Mouse (Mus musculus) Patski (cell line): ENCODE measurements around the gene G430095P16Rik. TPM values are rescaled to one million over a fixed set of nuclear protein-coding genes. Genes with fewer than 3 reads are reported as not detected.
A peak's percentile ranks its signal among the peaks of the same experiment; 100 is the strongest.

Source experiments
- ATAC-seq: fragments of 100-300 bp; one replicate; pipeline ENCODE4 v1.8.0; 2021
- CTCF ChIA-PET: fragments of 350-600 bp; sonication (Branson Sonifier 250); formaldehyde crosslinking; loops from one replicate; lab custom pipeline; 2022; ENCODE audit warnings: inconsistent platforms; lab: Charles Lee
- POLR2A ChIA-PET: fragments of 350-600 bp; sonication (Branson Sonifier 250); formaldehyde crosslinking; loops from one replicate; lab custom pipeline; 2022; ENCODE audit warnings: antibody characterized with exemption, inconsistent platforms; lab: Charles Lee
- DNase-seq: peaks from one replicate; pipeline ENCODE4 v3.0.0-alpha.2; 2011; ENCODE audit warnings: low read depth, low spot score
- H3K27me3 ChIP-seq: fragments of 371-371 bp; one replicate; pipeline ENCODE4 v1.5.1; 2021
- CTCF ChIP-seq: fragments of 100-300 bp; IDR thresholded peaks from one replicate; pipeline ENCODE4 v1.5.1; 2021
- in situ Hi-C: fragments of 300-500 bp; cut with MboI; formaldehyde crosslinking; loops from 3 replicates; pipeline ENCODE4 v1.11.1; 2018; ENCODE audit warnings: low pct_unique_long_range_greater_than_20kb, mixed read lengths
- polyA plus RNA-seq: library from polyadenylated mRNA; unstranded; gene quantifications from one replicate; pipeline ENCODE4 v1.2.3, GENCODE M21; 2021

Gene G430095P16Rik
- polyA plus RNA-seq, 1 experiment from 2014 or later: 1.4 TPM

- in situ Hi-C loops: no loop called here
- TF ChIP-seq CTCF: no peak
- CTCF ChIA-PET: interaction anchor here (1.0 to 4.6 kb wide), 6 partner anchors 9 to 104 kb away, joined by 3 to 80 read pairs (median 9); no protein-coding TSS in a partner anchor
- DNase-seq (no peak), ATAC-seq (no peak)
- POLR2A ChIA-PET: interaction anchor here (0.7 to 1.1 kb wide), 3 partner anchors 9 to 114 kb away, joined by 3 to 4 read pairs (median 3); partner anchors contain the start of gene Dand5
- H3K27me3 ChIP-seq: no peaks in the 10 kb centered on the region
Observed at GRCm38 (mm10) chr8:84708071-84708541, 14.7 kb upstream of the G430095P16Rik start.

GRCm38 (mm10) chr8:84708774-84709475 is 13.9 kb upstream of the G430095P16Rik start:
- ChIA-PET CTCF (interaction anchor here (0.7 to 4.6 kb wide), 13 partner anchors 9 to 118 kb away, joined by 3 to 80 read pairs (median 7); no protein-coding TSS in a partner anchor), POLR2A (interaction anchor here (0.7 to 1.3 kb wide), 9 partner anchors 10 to 424 kb away, joined by 3 to 4 read pairs (median 3); partner anchors contain the start of gene Dand5)
- peak; percentile 24 for ATAC-seq
- in situ Hi-C loops: no loop called here
- no peak for DNase-seq
- no peak for TF ChIP-seq CTCF
- no peaks in the 10 kb centered on the region for H3K27me3 ChIP-seq

DNA sequence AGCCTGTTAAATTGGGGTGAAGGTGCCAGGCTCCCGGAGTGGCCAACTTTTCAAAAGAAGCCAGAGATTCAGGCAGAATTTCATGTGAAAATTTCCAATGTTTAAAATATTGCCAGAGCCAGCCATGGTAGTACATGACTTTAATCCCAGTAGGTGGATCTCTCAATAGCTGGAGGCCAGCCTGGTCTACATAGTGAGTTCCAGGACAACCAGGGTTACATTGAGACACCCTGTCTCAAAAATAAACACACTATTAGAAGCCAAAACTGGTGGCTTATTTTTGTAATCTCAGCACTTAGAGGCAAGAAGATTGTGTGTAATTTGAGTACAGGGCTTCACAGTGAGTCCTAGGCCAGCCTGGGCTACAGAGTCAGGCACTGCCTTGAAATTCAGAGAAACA is 12.9 kb upstream of the G430095P16Rik start:
- no peaks in the 10 kb centered on the region for H3K27me3 ChIP-seq
- ChIA-PET POLR2A (interaction anchor here (1.3 kb wide), 1 partner anchor 105 kb away, joined by 4 read pairs; no protein-coding TSS in a partner anchor), CTCF (interaction anchor here (0.8 to 4.6 kb wide), 11 partner anchors 10 to 117 kb away, joined by 3 to 80 read pairs (median 8); no protein-coding TSS in a partner anchor)
- TF ChIP-seq CTCF: no peak
- in situ Hi-C loops: no loop called here
- ATAC-seq (no peak), DNase-seq (no peak)

- POLR2A ChIA-PET: interaction anchor here (0.7 kb wide), 1 partner anchor 13 kb away, joined by 3 read pairs; no protein-coding TSS in a partner anchor
- no peak for DNase-seq
- in situ Hi-C loops: no loop called here
Observed at GRCm38 (mm10) chr8:84711312-84711711, 11.5 kb upstream of the G430095P16Rik start.

DNA sequence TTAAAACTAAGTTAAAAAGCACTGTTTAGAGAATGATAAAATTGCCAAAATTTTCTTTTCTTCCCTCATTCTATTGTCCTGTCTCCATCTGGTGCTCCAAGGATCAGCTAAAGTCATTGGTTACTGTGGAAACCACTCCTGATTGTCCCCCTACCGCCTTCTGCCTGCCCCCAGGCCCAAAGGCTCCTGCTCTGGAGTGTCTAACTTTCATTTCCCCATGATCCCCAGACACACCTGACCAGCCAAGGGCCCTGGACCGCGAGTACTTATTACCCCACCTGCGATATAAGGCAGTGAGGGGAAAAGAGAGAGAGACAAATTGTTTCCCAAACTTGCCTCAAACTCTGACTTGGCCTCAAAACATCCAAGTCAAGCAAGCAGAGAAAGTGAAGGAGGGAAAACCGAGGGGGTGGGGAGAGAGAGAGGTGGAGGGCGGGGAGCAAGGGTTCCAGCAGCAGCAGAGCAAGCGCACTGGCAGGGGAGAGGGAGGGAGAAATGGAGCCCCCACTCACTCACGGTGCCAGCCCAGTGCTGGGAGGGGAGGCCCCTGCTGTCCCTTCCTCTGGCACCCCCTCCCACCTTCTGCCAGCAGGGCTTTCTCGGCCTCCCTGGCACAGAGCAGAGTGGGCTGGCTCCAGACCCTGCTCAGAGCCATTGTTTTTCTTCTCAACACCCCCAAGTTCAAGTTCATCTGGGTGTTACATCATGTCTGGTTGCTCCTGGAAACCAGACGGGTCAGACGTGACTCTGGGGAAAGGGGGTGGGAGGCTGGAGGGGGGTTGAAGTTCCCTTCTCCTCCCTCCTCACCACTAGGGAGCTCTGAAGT is 10.7 kb upstream of the G430095P16Rik start:
- no peak for TF ChIP-seq CTCF
- ChIA-PET CTCF (interaction anchor here (0.8 to 3.5 kb wide), 9 partner anchors 11 to 103 kb away, joined by 3 to 14 read pairs (median 4); partner anchors contain the start of gene G430095P16Rik), POLR2A (interaction anchor here (0.7 to 1.5 kb wide), 3 partner anchors 14 to 33 kb away, joined by 3 to 4 read pairs (median 4); no protein-coding TSS in a partner anchor)
- DNase-seq: peak; percentile 80
- in situ Hi-C loops: no loop called here
- ATAC-seq: no peak
- no peaks in the 10 kb centered on the region for H3K27me3 ChIP-seq

More at GRCm38 (mm10) chr8:84711312-84711711, 11.5 kb upstream of the G430095P16Rik start:
- CTCF ChIA-PET: interaction anchor here (0.7 to 3.5 kb wide), 10 partner anchors 12 to 104 kb away, joined by 3 to 14 read pairs (median 4); partner anchors contain the start of gene G430095P16Rik
- ATAC-seq: no peak
- TF ChIP-seq CTCF: no peak
- H3K27me3 ChIP-seq: no peaks in the 10 kb centered on the region

- ATAC-seq: no peak
- no peak for DNase-seq
- H3K27me3 ChIP-seq: no peaks in the 10 kb centered on the region
- no peak for TF ChIP-seq CTCF
- ChIA-PET CTCF (interaction anchor here (0.9 to 3.5 kb wide), 4 partner anchors 13 to 100 kb away, joined by 3 to 14 read pairs (median 6); no protein-coding TSS in a partner anchor), POLR2A (interaction anchor here (0.8 to 1.5 kb wide), 2 partner anchors 19 to 33 kb away, joined by 4 read pairs; no protein-coding TSS in a partner anchor)
- in situ Hi-C loops: no loop called here
Observed at GRCm38 (mm10) chr8:84712759-84713120, 10.1 kb upstream of the G430095P16Rik start.

GRCm38 (mm10) chr8:84713381-84713780 is 9.4 kb upstream of the G430095P16Rik start:
- DNase-seq (no peak), ATAC-seq (no peak)
- POLR2A ChIA-PET: interaction anchor here (0.6 to 1.5 kb wide), 3 partner anchors 19 to 88 kb away, joined by 3 to 4 read pairs (median 4); no protein-coding TSS in a partner anchor
- no peaks in the 10 kb centered on the region for H3K27me3 ChIP-seq
- no peak for TF ChIP-seq CTCF
- CTCF ChIA-PET: interaction anchor here (0.9 to 3.5 kb wide), 3 partner anchors 12 to 100 kb away, joined by 3 to 14 read pairs (median 4); no protein-coding TSS in a partner anchor
- in situ Hi-C loops: no loop called here

DNA sequence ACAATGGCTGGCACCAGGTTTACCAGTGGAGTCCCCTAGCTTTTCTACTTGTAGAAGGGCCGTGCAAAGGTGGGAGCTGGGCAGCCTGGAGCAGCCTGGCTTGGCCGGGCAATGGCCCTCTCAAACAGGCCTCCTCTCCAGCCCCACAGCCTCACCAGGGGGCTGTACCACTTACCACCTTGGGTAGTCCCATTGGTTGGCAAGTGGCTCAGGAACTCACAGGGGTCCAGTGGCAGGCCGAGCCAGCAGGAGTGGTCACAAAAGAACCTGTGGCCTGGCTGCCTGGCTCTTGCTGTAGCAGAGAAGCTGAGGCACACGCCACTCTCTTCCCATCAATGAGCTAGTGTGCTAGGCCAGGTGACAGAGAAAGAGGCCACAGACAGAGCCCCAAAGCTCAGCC is 8.6 kb upstream of the G430095P16Rik start:
- ChIA-PET CTCF (interaction anchor here (0.9 to 3.5 kb wide), 2 partner anchors 12 to 23 kb away, joined by 3 to 14 read pairs; no protein-coding TSS in a partner anchor), POLR2A (interaction anchor here (1.5 kb wide), 1 partner anchor 18 kb away, joined by 4 read pairs; no protein-coding TSS in a partner anchor)
- in situ Hi-C loops: no loop called here
- H3K27me3 ChIP-seq: no peaks in the 10 kb centered on the region
- DNase-seq: no peak
- no peak for TF ChIP-seq CTCF
- no peak for ATAC-seq

DNA sequence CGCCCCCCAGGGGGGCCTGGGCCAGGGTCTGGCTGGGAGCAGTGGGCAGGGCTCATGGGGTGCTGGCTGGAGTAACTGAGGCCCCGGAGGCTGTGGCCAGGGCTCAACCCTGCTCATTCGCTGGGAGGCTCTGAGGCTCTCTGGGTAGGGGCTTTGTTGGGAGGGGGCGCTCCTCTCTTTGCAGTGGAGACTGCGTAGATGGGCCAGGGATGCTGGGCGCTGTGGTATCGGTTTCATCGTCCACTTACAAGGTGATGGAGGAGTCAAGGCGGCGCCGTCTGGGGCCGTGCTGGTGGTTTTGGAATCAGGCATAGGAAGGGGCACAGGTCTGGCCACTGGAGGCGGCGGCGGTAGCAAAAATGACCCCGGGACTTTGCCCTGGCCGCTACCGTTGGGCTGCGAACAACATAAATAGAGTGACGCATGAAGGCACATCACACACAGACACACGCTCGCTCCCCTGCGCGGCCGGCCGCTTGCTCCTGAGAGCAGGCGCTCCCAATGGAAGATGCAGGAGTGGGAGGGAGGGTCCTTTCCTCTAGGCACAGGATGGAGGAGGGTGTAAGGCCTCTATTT is 6.8 kb upstream of the G430095P16Rik start:
- ChIA-PET CTCF (no interaction called here), POLR2A (no interaction called here)
- H3K27me3 ChIP-seq: no peaks in the 10 kb centered on the region
- in situ Hi-C loops: no loop called here
- no peak for DNase-seq
- no peak for TF ChIP-seq CTCF
- no peak for ATAC-seq
